Mouse (Mus musculus): Measurements from ENCODE around the gene Bank1. TPM values are rescaled to one million over a fixed set of nuclear protein-coding genes. Genes with fewer than 3 reads are reported as not detected.

Bank1 gene
- polyA plus RNA-seq, 1 experiment from 2014 or later: 0.36 TPM

DNA sequence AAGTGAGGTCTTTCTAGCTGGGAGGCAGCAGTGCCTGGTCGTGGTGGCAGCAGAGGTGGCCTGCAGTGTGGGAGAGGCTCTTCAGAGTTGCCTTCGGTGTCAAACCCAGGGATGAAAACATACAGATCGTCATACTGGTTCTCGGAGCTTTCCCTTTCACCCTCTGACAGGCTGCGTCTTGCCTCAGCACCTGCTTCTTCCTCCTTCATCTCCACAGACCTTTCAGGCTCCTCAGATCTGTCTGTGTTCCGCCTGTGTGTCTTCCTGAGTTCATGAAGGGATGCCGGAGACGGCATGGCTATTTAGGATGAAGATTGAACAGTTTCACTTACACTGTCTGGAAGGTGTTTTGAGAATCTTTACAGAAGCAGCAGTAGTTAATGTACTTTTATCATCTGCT is 225.6 kb downstream of the Bank1 start:
- ATAC-seq: no peak
- WGBS: 85% methylated on average over 8 of the region's 8 CpGs
- Histone ChIP-seq H3K9ac (ENCODE audit: low read depth, low read length) (no peak overlapping the region), H3K27me3 (replicated peaks; ENCODE audit: control insufficient read depth, insufficient read depth, low read length) (no peaks in the 10 kb centered on the region), H3K9me3 (ENCODE audit: control insufficient read depth, low read length) (no peaks in the 10 kb centered on the region), H3K4me1 (ENCODE audit: control insufficient read depth, insufficient read depth, low read depth, low read length) (no peaks in the 10 kb centered on the region), H3K4me3 (ENCODE audit: low read length) (no peak overlapping the region), H3K27ac (ENCODE audit: low read depth, low read length) (no peak overlapping the region), H3K4me2 (ENCODE audit: low read length) (no peak overlapping the region), H3K36me3 (ENCODE audit: control insufficient read depth, insufficient read depth, low read length) (no peaks in the 10 kb centered on the region)

DNA sequence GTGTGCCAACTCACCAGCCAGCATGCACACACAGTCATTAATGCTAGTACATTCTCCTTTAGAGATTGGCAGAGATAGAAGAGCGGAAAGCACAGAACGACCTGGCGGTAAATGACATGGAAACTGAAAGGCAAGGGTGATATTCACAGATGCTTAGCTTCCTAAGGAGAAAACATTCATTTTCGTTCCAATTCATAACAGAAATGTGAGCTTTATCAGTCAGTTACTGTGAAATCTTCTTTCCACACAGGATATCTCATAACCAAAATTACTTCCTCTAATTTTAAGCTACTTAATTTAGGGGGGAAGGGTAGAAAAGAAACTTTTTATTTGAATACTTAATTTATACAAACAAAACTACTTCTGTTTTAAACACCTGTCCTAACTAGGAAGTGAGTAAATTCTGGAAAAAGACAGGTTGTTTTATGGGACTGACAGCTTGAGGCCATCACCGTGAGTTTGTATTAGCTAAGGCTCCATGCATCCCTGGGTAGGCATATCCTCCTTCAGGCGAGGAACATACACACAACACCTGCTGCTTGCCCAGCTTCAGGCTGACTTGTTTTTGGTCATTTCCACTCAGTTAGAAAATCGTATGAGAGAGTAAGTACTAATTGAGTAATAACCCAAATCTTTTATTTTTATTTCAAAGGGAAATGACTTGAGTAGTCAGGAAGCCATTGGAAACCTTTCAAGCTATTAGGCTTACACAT is 238.8 kb downstream of the Bank1 start:
- WGBS: 80% methylated on average over 7 of the region's 7 CpGs
- Histone ChIP-seq H3K9me3 (ENCODE audit: control insufficient read depth, low read length) (no peaks in the 10 kb centered on the region), H3K9ac (ENCODE audit: low read depth, low read length) (no peak overlapping the region), H3K27ac (ENCODE audit: low read depth, low read length) (no peak overlapping the region), H3K27me3 (replicated peaks; ENCODE audit: control insufficient read depth, insufficient read depth, low read length) (no peaks in the 10 kb centered on the region), H3K4me2 (ENCODE audit: low read length) (no peak overlapping the region), H3K36me3 (ENCODE audit: control insufficient read depth, insufficient read depth, low read length) (no peaks in the 10 kb centered on the region), H3K4me3 (ENCODE audit: low read length) (no peak overlapping the region), H3K4me1 (ENCODE audit: control insufficient read depth, insufficient read depth, low read depth, low read length) (no peaks in the 10 kb centered on the region)
- no peak for ATAC-seq

DNA sequence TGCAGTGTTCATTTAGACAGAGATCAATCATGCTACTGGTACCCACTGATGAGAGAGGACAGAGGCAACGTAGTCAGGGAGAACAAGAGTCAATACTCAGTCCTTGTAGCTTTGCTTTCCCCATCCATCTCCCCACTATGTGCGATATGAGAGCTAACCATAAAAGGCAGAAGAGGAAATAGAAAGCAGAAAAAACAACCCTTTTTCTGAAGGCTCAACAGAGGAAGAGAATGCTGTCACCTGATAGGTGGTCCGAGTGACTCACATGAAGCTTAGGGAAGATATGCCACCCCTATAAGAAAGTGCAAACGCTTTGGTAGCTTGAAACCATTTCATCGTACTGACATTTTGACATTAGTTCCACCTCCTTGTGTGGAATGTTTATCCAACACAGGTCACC is 239.4 kb downstream of the Bank1 start:
- H3K27ac ChIP-seq (ENCODE audit: low read depth, low read length): no peak overlapping the region

DNA sequence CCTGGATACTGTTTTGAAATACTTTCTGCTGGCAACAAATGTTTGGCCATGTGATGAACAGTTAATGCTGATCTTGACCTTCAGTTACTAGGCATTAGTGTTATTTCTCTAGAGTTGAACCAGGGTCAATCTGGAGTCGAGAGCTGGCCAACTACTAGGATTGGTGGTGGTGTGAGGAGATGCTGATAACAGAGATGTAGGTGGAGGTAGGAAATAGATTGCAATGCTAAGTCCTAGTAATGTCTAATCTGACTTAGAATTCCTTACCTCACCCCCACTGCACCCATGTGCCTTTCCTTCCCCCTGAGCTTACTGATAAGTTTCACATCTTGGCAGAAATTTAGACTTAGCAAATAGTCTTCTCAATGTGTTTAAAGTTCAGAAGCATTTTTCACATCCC is 240.8 kb downstream of the Bank1 start:
- WGBS: 81% methylated on average over 1 of the region's 1 CpGs
- Histone ChIP-seq H3K9ac (ENCODE audit: low read depth, low read length) (no peak overlapping the region), H3K27me3 (replicated peaks; ENCODE audit: control insufficient read depth, insufficient read depth, low read length) (no peaks in the 10 kb centered on the region), H3K27ac (ENCODE audit: low read depth, low read length) (no peak overlapping the region), H3K4me2 (ENCODE audit: low read length) (no peak overlapping the region), H3K36me3 (ENCODE audit: control insufficient read depth, insufficient read depth, low read length) (no peaks in the 10 kb centered on the region), H3K4me3 (ENCODE audit: low read length) (no peak overlapping the region), H3K4me1 (ENCODE audit: control insufficient read depth, insufficient read depth, low read depth, low read length) (no peaks in the 10 kb centered on the region), H3K9me3 (ENCODE audit: control insufficient read depth, low read length) (no peaks in the 10 kb centered on the region)
- ATAC-seq: no peak

More for the DNA sequence above, 239.4 kb downstream of the Bank1 start:
- Histone ChIP-seq H3K4me1 (ENCODE audit: control insufficient read depth, insufficient read depth, low read depth, low read length) (no peaks in the 10 kb centered on the region), H3K27me3 (replicated peaks; ENCODE audit: control insufficient read depth, insufficient read depth, low read length) (no peaks in the 10 kb centered on the region), H3K4me2 (ENCODE audit: low read length) (no peak overlapping the region), H3K9me3 (ENCODE audit: control insufficient read depth, low read length) (no peaks in the 10 kb centered on the region), H3K9ac (ENCODE audit: low read depth, low read length) (no peak overlapping the region), H3K36me3 (ENCODE audit: control insufficient read depth, insufficient read depth, low read length) (no peaks in the 10 kb centered on the region), H3K4me3 (ENCODE audit: low read length) (no peak overlapping the region)
- WGBS: 90% methylated on average over 5 of the region's 5 CpGs
- ATAC-seq: no peak

DNA sequence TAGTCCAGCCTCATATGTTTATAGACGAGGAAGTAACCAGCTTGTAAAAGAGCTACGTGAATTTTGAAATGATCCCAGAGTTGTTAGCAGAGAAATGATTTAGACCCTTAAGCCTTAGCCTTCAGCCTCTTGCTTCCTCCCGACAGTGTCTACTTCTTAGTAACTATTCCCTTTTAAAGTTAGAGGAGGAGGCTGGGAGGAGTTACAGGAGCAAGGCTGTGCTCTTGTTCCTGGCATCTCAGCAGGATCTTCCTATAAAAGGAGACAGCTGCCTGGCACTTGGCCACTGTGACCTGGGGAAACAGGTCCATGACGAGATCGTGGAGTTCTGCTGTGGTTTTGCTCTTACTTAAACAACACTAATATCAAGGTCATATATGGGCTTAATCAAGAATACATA is 241.8 kb downstream of the Bank1 start:
- Histone ChIP-seq H3K4me3 (ENCODE audit: low read length) (no peak overlapping the region), H3K27ac (ENCODE audit: low read depth, low read length) (no peak overlapping the region), H3K36me3 (ENCODE audit: control insufficient read depth, insufficient read depth, low read length) (no peaks in the 10 kb centered on the region), H3K27me3 (replicated peaks; ENCODE audit: control insufficient read depth, insufficient read depth, low read length) (no peaks in the 10 kb centered on the region), H3K9me3 (ENCODE audit: control insufficient read depth, low read length) (no peaks in the 10 kb centered on the region), H3K4me2 (ENCODE audit: low read length) (no peak overlapping the region), H3K4me1 (ENCODE audit: control insufficient read depth, insufficient read depth, low read depth, low read length) (no peaks in the 10 kb centered on the region), H3K9ac (ENCODE audit: low read depth, low read length) (no peak overlapping the region)
- no peak for ATAC-seq
- WGBS: 62% methylated on average over 5 of the region's 5 CpGs

DNA sequence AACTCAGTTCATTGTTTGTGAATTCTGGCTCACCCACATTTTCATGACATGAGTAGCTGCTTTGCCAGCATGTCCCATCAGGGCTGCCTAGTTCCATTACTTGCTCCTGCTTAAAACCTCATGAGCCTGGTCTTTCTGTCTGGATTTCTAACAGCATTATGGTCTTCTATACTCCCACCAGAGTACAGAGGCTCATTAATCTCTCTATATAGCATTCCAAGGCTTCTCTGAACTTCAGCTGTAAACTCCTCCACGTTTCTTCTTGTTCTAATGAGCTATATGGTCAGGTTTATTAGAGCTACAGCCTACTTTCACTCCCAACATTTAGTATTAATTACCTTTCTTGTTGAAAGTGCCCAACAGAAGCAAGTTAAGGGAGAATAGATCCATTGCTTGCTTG is 244.6 kb downstream of the Bank1 start:
- Histone ChIP-seq H3K9me3 (ENCODE audit: control insufficient read depth, low read length) (no peaks in the 10 kb centered on the region), H3K9ac (ENCODE audit: low read depth, low read length) (no peak overlapping the region), H3K4me2 (ENCODE audit: low read length) (no peak overlapping the region), H3K4me1 (ENCODE audit: control insufficient read depth, insufficient read depth, low read depth, low read length) (no peaks in the 10 kb centered on the region), H3K27me3 (replicated peaks; ENCODE audit: control insufficient read depth, insufficient read depth, low read length) (no peaks in the 10 kb centered on the region), H3K36me3 (ENCODE audit: control insufficient read depth, insufficient read depth, low read length) (no peaks in the 10 kb centered on the region), H3K4me3 (ENCODE audit: low read length) (no peak overlapping the region), H3K27ac (ENCODE audit: low read depth, low read length) (no peak overlapping the region)
- ATAC-seq: no peak
- 78% methylated on average over 1 of the region's 1 CpGs for WGBS

DNA sequence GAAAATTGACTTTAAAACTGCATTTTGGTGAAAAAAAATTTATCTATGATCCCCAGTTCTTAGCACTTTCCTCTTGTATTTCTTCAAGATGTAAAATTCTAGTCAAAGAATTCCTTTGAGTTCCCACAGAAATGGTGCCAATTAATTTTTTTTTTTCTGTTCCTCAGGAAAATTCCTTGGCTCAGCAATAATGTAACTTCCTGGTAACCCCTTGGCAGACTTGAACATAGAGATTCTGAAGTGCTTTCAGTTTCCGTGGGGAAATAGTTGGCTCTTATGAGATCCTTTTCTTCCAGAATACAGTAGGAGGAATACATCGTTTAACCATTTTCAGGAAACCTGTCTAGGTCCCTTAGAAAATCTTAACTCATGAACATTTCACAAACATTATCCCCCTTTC is 247.3 kb downstream of the Bank1 start:
- WGBS: 68% methylated on average over 2 of the region's 2 CpGs
- Histone ChIP-seq H3K4me1 (ENCODE audit: control insufficient read depth, insufficient read depth, low read depth, low read length) (no peaks in the 10 kb centered on the region), H3K27ac (ENCODE audit: low read depth, low read length) (no peak overlapping the region), H3K27me3 (replicated peaks; ENCODE audit: control insufficient read depth, insufficient read depth, low read length) (no peaks in the 10 kb centered on the region), H3K4me3 (ENCODE audit: low read length) (no peak overlapping the region), H3K4me2 (ENCODE audit: low read length) (no peak overlapping the region), H3K36me3 (ENCODE audit: control insufficient read depth, insufficient read depth, low read length) (no peaks in the 10 kb centered on the region), H3K9ac (ENCODE audit: low read depth, low read length) (no peak overlapping the region), H3K9me3 (ENCODE audit: control insufficient read depth, low read length) (no peaks in the 10 kb centered on the region)
- ATAC-seq: no peak

DNA sequence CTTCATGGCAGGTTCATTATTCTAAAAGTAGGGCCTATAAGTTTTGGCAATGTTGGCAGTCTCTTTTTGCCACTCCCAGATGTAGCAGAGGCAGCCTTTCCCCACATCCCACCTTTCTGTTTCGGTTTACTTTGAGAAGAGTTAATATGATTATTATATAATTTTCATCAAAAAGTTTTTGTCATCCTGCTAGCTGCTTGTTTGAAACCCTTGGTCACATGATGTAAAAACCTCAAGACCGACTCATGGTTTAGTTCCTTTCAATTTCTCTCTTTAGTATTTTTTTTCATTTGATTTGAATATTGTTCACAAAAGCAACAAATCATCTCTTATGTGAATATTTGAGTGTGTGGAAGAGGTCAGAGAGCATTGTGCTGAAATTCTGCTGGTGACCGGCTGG is 255.5 kb downstream of the Bank1 start:
- Histone ChIP-seq H3K9ac (ENCODE audit: low read depth, low read length) (no peak overlapping the region), H3K4me1 (ENCODE audit: control insufficient read depth, insufficient read depth, low read depth, low read length) (no peaks in the 10 kb centered on the region), H3K27ac (ENCODE audit: low read depth, low read length) (no peak overlapping the region), H3K9me3 (ENCODE audit: control insufficient read depth, low read length) (no peaks in the 10 kb centered on the region), H3K27me3 (replicated peaks; ENCODE audit: control insufficient read depth, insufficient read depth, low read length) (no peaks in the 10 kb centered on the region), H3K4me2 (ENCODE audit: low read length) (no peak overlapping the region), H3K4me3 (ENCODE audit: low read length) (no peak overlapping the region), H3K36me3 (ENCODE audit: control insufficient read depth, insufficient read depth, low read length) (no peaks in the 10 kb centered on the region)
- no peak for ATAC-seq
- 93% methylated on average over 3 of the region's 3 CpGs for WGBS

DNA sequence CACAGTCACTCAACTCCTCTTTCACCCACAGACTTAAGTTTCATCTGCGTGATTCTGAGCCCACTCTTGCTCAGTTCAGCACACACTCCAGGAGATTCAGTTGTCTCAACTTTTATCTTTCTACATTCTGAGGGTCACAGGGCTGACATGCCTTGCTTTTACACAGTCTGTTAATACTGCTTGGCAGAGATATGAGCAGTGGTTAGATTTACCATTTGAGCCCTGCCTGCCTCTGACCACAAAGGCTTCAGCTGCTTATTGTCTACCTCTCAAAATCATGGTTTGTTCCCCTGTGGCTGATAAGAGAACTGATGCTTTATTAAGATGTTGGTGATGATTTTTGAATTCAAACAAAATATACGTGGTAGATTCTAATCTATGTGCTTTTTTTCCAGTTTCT is 264.0 kb downstream of the Bank1 start:
- no peaks in the 10 kb centered on the region for H3K27me3 ChIP-seq (replicated peaks; ENCODE audit: control insufficient read depth, insufficient read depth, low read length)
- no peaks in the 10 kb centered on the region for H3K9me3 ChIP-seq (ENCODE audit: control insufficient read depth, low read length)
- WGBS: 90% methylated on average over 2 of the region's 2 CpGs
- H3K4me3 ChIP-seq (ENCODE audit: low read length): no peak overlapping the region
- no peaks in the 10 kb centered on the region for H3K36me3 ChIP-seq (ENCODE audit: control insufficient read depth, insufficient read depth, low read length)
- H3K27ac ChIP-seq (ENCODE audit: low read depth, low read length): no peak overlapping the region
- H3K4me1 ChIP-seq (ENCODE audit: control insufficient read depth, insufficient read depth, low read depth, low read length): no peaks in the 10 kb centered on the region
- no peak overlapping the region for H3K9ac ChIP-seq (ENCODE audit: low read depth, low read length)
- ATAC-seq: no peak
- no peak overlapping the region for H3K4me2 ChIP-seq (ENCODE audit: low read length)

DNA sequence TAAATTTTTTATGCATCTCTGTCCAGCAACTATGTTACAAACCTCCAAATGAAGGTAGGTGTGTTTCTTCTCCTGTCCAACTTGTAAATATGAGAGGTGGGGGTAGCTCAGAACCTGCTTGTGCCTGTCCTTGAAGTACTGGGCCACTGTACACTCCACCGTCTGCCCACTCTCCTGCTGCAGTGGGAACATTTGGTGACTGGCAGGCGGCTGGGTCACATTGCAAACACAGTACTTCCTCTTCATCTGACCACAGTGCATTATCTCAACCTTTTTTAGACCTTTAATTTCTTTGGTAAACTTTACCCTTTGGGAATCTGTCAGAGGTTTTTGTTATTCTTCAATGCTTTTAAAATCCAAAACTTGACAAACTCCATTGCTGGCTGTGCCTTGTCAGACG is 275.2 kb downstream of the Bank1 start:
- Histone ChIP-seq H3K27me3 (replicated peaks; ENCODE audit: control insufficient read depth, insufficient read depth, low read length) (no peaks in the 10 kb centered on the region), H3K36me3 (ENCODE audit: control insufficient read depth, insufficient read depth, low read length) (no peaks in the 10 kb centered on the region), H3K9ac (ENCODE audit: low read depth, low read length) (no peak overlapping the region), H3K9me3 (ENCODE audit: control insufficient read depth, low read length) (no peaks in the 10 kb centered on the region), H3K4me2 (ENCODE audit: low read length) (no peak overlapping the region), H3K27ac (ENCODE audit: low read depth, low read length) (no peak overlapping the region), H3K4me3 (ENCODE audit: low read length) (no peak overlapping the region), H3K4me1 (ENCODE audit: control insufficient read depth, insufficient read depth, low read depth, low read length) (no peaks in the 10 kb centered on the region)
- no peak for ATAC-seq
- WGBS: 94% methylated on average over 3 of the region's 3 CpGs
